Mouse (Mus musculus) megakaryocyte, embryonic 14.5 days (primary cell): ENCODE results near the gene Scamp4. TPM values are rescaled to one million over a fixed set of nuclear protein-coding genes. Genes with fewer than 3 reads are reported as not detected.

Source experiments
- H3K27me3 ChIP-seq: replicated peaks from 2 replicates; pipeline ENCODE3; 2012; ENCODE audit warnings: inconsistent platforms
- H3K36me3 ChIP-seq: replicated peaks from 2 replicates; pipeline ENCODE3; 2012; ENCODE audit warnings: low read length, inconsistent platforms, mixed read lengths
- H3K4me1 ChIP-seq: 2 replicates; pipeline ENCODE4 v1.6.1; 2012; ENCODE audit warnings: inconsistent platforms
- H3K4me3 ChIP-seq: replicated peaks from 2 replicates; pipeline ENCODE3; 2012; ENCODE audit warnings: moderate library complexity, mild to moderate bottlenecking, inconsistent platforms
- H3K9me3 ChIP-seq: 2 replicates; pipeline ENCODE4 v1.6.1; 2012; ENCODE audit warnings: inconsistent platforms
- FLI1 ChIP-seq: IDR thresholded peaks from 2 replicates; pipeline ENCODE4 v1.6.1; 2012; ENCODE audit warnings: low read length, inconsistent platforms, mixed read lengths
- GATA1 ChIP-seq: IDR thresholded peaks from 3 replicates; pipeline ENCODE4 v1.6.1; 2012; ENCODE audit warnings: mixed read lengths, low read length, inconsistent platforms, borderline replicate concordance
- polyA plus RNA-seq: library from polyadenylated mRNA; stranded (reverse); fragments of >175 nt; gene quantifications from 2 replicates; pipeline ENCODE4 v1.2.3, GENCODE M21; 2012; ENCODE audit warnings: low replicate concordance; ENCODE audit not compliant: insufficient read depth

Scamp4 gene
- polyA plus RNA-seq, 1 experiment, result 31.4 TPM

GRCm38 (mm10) chr10:80578131-80578750 is 24.4 kb upstream of the Scamp4 start:
- H3K27me3 ChIP-seq, result no peaks in the 10 kb centered on the region
- TF ChIP-seq GATA1, result no peak
- TF ChIP-seq FLI1, result no peak
- H3K36me3 ChIP-seq, result peaks cover 32% of the 10 kb centered on the region
- peak overlapping the region; percentile 92 for H3K4me3 ChIP-seq
- peaks cover 76% of the 10 kb centered on the region for H3K4me1 ChIP-seq
- no peaks in the 10 kb centered on the region for H3K9me3 ChIP-seq

- Histone ChIP-seq H3K27me3 (no peaks in the 10 kb centered on the region), H3K36me3 (peaks cover 39% of the 10 kb centered on the region), H3K4me3 (peak overlapping the region; percentile 92), H3K9me3 (no peaks in the 10 kb centered on the region), H3K4me1 (peaks cover 76% of the 10 kb centered on the region)
- TF ChIP-seq GATA1, result no peak
- no peak for TF ChIP-seq FLI1
Observed at GRCm38 (mm10) chr10:80578911-80579310, 23.8 kb upstream of the Scamp4 start.

GRCm38 (mm10) chr10:80583047-80583446 is 19.6 kb upstream of the Scamp4 start:
- Histone ChIP-seq H3K4me1 (peaks cover 89% of the 10 kb centered on the region), H3K36me3 (peaks cover 62% of the 10 kb centered on the region), H3K9me3 (no peaks in the 10 kb centered on the region), H3K27me3 (no peaks in the 10 kb centered on the region), H3K4me3 (no peak overlapping the region)
- TF ChIP-seq GATA1 (no peak), FLI1 (no peak)

GRCm38 (mm10) chr10:80584045-80584488 is 18.6 kb upstream of the Scamp4 start:
- Histone ChIP-seq H3K27me3 (no peaks in the 10 kb centered on the region), H3K9me3 (no peaks in the 10 kb centered on the region), H3K4me3 (peak overlapping the region; percentile 20), H3K36me3 (peaks cover 62% of the 10 kb centered on the region), H3K4me1 (peaks cover 89% of the 10 kb centered on the region)
- TF ChIP-seq GATA1 (no peak), FLI1 (no peak)

GRCm38 (mm10) chr10:80584642-80585552 is 17.8 kb upstream of the Scamp4 start:
- peaks cover 62% of the 10 kb centered on the region for H3K36me3 ChIP-seq
- no peaks in the 10 kb centered on the region for H3K9me3 ChIP-seq
- no peak overlapping the region for H3K4me3 ChIP-seq
- H3K4me1 ChIP-seq, result peaks cover 87% of the 10 kb centered on the region
- no peak for TF ChIP-seq GATA1
- no peak for TF ChIP-seq FLI1
- no peaks in the 10 kb centered on the region for H3K27me3 ChIP-seq

- H3K36me3 ChIP-seq, result peaks cover 62% of the 10 kb centered on the region
- H3K4me3 ChIP-seq, result no peak overlapping the region
- TF ChIP-seq FLI1, result no peak
- no peak for TF ChIP-seq GATA1
- H3K4me1 ChIP-seq, result peaks cover 89% of the 10 kb centered on the region
- no peaks in the 10 kb centered on the region for H3K27me3 ChIP-seq
- H3K9me3 ChIP-seq, result no peaks in the 10 kb centered on the region
Observed at GRCm38 (mm10) chr10:80585581-80585980, 17.1 kb upstream of the Scamp4 start.

GRCm38 (mm10) chr10:80586407-80587304 is 16.0 kb upstream of the Scamp4 start:
- Histone ChIP-seq H3K4me1 (peaks cover 85% of the 10 kb centered on the region), H3K4me3 (no peak overlapping the region), H3K36me3 (peaks cover 53% of the 10 kb centered on the region), H3K9me3 (no peaks in the 10 kb centered on the region), H3K27me3 (no peaks in the 10 kb centered on the region)
- no peak for TF ChIP-seq FLI1
- no peak for TF ChIP-seq GATA1

- TF ChIP-seq FLI1 (no peak), GATA1 (no peak)
- peaks cover 79% of the 10 kb centered on the region for H3K4me1 ChIP-seq
- no peaks in the 10 kb centered on the region for H3K27me3 ChIP-seq
- H3K9me3 ChIP-seq, result no peaks in the 10 kb centered on the region
- H3K4me3 ChIP-seq, result no peak overlapping the region
- peaks cover 48% of the 10 kb centered on the region for H3K36me3 ChIP-seq
Observed at GRCm38 (mm10) chr10:80587305-80587657, 15.4 kb upstream of the Scamp4 start.

GRCm38 (mm10) chr10:80589127-80589878 is 13.4 kb upstream of the Scamp4 start:
- TF ChIP-seq GATA1, result no peak
- no peak for TF ChIP-seq FLI1
- Histone ChIP-seq H3K27me3 (no peaks in the 10 kb centered on the region), H3K4me1 (peaks cover 61% of the 10 kb centered on the region), H3K9me3 (no peaks in the 10 kb centered on the region), H3K36me3 (peaks cover 30% of the 10 kb centered on the region), H3K4me3 (peak overlapping the region; percentile 100)
